Mouse (Mus musculus) hindbrain, embryonic 11.5 days (tissue): ENCODE data around the gene Snai3. TPM values are rescaled to one million over a fixed set of nuclear protein-coding genes. Genes with fewer than 3 reads are reported as not detected.
A peak's percentile ranks its signal among the peaks of the same experiment; 100 is the strongest.

Experiments
- ATAC-seq: fragments of 200-750 bp; cut with Nextera tagmentation; 2 replicates; pipeline ENCODE4 v1.8.0; 2017; ENCODE audit warnings: mild to moderate bottlenecking, moderate TSS enrichment, moderate library complexity; ENCODE audit not compliant: low FRiP score
- DNase-seq: peaks from one replicate; pipeline ENCODE4 v3.0.0-alpha.2; 2015; ENCODE audit warnings: low spot score
- H3K27ac ChIP-seq: fragments of 300-500 bp; sonication (generic); 2 replicates; pipeline ENCODE4 v1.5.1; 2014; ENCODE audit warnings: mild to moderate bottlenecking, low read depth, low read length
- H3K27me3 ChIP-seq: fragments of 300-500 bp; sonication (generic); 2 replicates; pipeline ENCODE4 v1.6.1; 2014; ENCODE audit warnings: mild to moderate bottlenecking, low read length, moderate library complexity, mixed read lengths; ENCODE audit not compliant: control insufficient read depth, insufficient read depth
- H3K36me3 ChIP-seq: fragments of 300-500 bp; sonication (generic); 2 replicates; pipeline ENCODE4 v1.6.1; 2014; ENCODE audit warnings: mild to moderate bottlenecking, low read length, moderate library complexity, mixed read lengths; ENCODE audit not compliant: control insufficient read depth, insufficient read depth
- H3K4me1 ChIP-seq: fragments of 300-500 bp; sonication (generic); replicated peaks from 2 replicates; pipeline ENCODE4 v1.6.1; 2014; ENCODE audit warnings: low read length, mixed read lengths; ENCODE audit not compliant: control insufficient read depth, insufficient read depth
- H3K4me2 ChIP-seq: fragments of 300-500 bp; sonication (generic); replicated peaks from 2 replicates; pipeline ENCODE4 v1.6.1; 2014; ENCODE audit warnings: mild to moderate bottlenecking, low read depth, low read length
- H3K4me3 ChIP-seq: fragments of 300-500 bp; sonication (generic); 2 replicates; pipeline ENCODE4 v1.5.1; 2014; ENCODE audit warnings: low read depth, low read length
- H3K9ac ChIP-seq: fragments of 300-500 bp; sonication (generic); 2 replicates; pipeline ENCODE4 v1.6.1; 2014; ENCODE audit warnings: low read depth, low read length
- H3K9me3 ChIP-seq: fragments of 300-500 bp; sonication (generic); 2 replicates; pipeline ENCODE4 v1.6.1; 2016; ENCODE audit warnings: low read length; ENCODE audit not compliant: control insufficient read depth
- WGBS: fragments of 180-500 bp; shearing (Covaris S2); extraction: QIAGEN DNeasy Blood & Tissue Kit; methylation state at CpG from one replicate; pipeline ENCODE4 v1.1.7; 2014; 5-methylcytosine and 5-hydroxymethylcytosine counted together
- polyA plus RNA-seq: library from polyadenylated mRNA; unstranded; fragments of >200 nt; fragmentation: Nextera tagmentation; extraction: Ambion mirVana; gene quantifications from 2 replicates; pipeline ENCODE4 v1.2.1, GENCODE M21; 2014

The Snai3 gene
- polyA plus RNA-seq, 1 experiment from 2014 or later: not detected

DNA sequence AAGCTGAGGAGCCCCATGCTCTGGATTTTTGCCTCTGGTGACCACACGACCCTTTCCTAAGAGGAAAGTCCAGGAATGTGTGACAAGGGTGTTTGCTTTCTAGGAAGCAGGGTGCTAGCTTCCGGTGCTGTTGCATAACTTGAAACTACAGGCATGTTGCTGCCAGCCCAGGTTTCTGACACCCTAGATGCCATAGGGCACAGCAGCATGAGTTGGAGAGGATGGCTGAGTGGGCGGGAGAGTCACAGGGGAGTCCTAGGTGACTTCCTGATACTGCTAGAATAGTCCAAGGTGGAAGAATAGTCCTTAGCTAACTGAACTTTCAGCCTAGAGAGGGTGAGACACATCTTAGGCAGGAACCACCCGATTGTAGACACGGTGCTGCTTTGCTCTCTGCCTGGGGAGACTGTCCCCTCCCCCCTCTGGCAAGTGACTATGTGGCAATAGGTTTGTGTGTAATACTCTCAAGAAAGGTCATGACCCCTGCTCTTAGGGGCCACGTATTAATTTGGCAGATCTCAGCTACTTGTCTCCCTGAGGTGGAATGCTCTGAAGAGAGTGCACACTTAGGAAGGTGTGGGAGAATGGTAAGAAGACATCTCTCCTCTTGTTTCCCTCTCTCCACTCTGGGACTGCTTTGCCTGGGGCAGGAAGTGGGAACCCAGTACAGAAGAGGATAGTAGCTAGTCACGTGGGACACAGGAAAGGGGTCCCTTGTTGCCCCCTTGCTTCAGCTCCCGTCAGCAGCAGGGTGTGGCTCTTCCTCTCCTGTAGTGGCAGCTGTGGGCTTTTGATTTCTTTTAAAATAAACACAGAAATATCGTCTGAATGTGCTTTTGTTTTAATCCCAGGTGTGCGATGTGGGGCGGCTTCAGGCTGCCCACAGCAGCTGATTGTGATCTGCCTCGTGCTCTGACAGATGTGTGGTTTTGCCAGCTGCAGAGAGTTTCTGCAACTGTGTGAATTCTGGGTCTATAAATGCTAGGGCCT, 3.4 kb upstream of the Snai3 start:
- Histone ChIP-seq H3K9me3 (no peaks in the 10 kb centered on the region), H3K36me3 (no peaks in the 10 kb centered on the region), H3K9ac (no peak overlapping the region), H3K27ac (no peak overlapping the region), H3K4me1 (peaks cover 9% of the 10 kb centered on the region; the same call in 1 of the 2 replicates), H3K27me3 (peaks cover 28% of the 10 kb centered on the region), H3K4me2 (no peak overlapping the region), H3K4me3 (no peak overlapping the region)
- DNase-seq: no peak
- no peak for ATAC-seq
- WGBS: 67% methylated on average over 12 of the region's 12 CpGs

DNA sequence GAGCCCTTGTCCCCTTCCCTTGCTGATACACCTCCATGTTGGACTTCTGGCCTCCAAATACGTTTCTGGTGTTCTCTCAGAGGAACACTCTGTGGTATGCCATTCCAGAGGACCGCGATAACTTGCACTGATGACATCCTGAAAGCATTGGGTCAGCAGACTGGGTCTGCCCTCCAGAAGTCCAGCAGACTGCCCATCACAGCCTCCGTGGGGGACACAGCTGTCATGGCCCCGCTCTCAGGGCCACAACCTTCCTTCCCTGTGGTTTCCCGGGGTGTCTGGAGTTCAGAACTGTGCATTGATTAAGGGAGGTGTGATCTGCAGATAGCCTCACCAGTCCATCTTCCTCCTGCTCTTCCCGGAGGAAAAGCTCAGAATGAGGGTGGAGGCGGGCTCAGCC, 2.0 kb upstream of the Snai3 start:
- ATAC-seq (no peak), DNase-seq (no peak)
- Histone ChIP-seq H3K9ac (no peak overlapping the region), H3K9me3 (no peaks in the 10 kb centered on the region), H3K4me1 (peaks cover 9% of the 10 kb centered on the region; the same call in 1 of the 2 replicates), H3K27ac (no peak overlapping the region), H3K4me3 (no peak overlapping the region), H3K36me3 (no peaks in the 10 kb centered on the region), H3K27me3 (peaks cover 33% of the 10 kb centered on the region), H3K4me2 (no peak overlapping the region)
- WGBS: 68% methylated on average over 8 of the region's 8 CpGs

DNA sequence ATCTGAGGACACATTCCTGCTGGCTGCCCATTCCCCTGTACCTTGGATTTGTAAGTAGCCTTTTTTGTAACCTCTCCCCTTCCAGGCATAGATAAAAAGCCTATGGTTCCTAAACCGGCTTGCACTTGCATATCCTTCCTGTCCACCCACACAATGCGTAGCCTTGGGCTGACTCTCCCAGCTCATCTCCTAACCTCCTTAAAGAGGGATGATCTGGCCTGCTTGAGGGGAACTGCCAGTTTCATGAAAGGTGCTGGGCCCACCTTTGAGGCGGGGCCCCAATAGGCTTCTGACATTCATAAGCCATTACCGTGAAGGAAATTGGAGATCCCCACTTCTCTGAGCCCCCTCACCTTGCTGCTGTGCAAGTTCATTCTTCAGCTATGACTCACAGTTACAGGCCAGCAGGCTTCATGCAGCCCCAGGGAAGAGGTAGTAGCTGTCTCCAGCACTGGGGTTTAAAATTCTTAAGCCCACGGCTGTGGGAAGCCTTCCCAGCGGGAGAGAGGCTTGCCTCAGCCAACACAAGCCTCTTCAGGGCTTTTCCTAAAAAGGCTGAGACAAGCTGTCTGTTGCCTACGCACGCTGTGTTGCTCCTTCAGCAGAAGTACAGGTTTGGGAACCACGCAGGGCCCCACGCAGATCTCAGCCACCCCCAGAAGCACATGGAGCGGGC, 1.1 kb upstream of the Snai3 start:
- Histone ChIP-seq H3K9me3 (no peaks in the 10 kb centered on the region), H3K27me3 (peaks cover 33% of the 10 kb centered on the region), H3K9ac (no peak overlapping the region), H3K27ac (no peak overlapping the region), H3K4me2 (no peak overlapping the region), H3K36me3 (no peaks in the 10 kb centered on the region), H3K4me1 (peaks cover 9% of the 10 kb centered on the region; the same call in 1 of the 2 replicates), H3K4me3 (no peak overlapping the region)
- 65% methylated on average over 11 of the region's 11 CpGs for WGBS
- no peak for DNase-seq
- ATAC-seq: no peak

DNA sequence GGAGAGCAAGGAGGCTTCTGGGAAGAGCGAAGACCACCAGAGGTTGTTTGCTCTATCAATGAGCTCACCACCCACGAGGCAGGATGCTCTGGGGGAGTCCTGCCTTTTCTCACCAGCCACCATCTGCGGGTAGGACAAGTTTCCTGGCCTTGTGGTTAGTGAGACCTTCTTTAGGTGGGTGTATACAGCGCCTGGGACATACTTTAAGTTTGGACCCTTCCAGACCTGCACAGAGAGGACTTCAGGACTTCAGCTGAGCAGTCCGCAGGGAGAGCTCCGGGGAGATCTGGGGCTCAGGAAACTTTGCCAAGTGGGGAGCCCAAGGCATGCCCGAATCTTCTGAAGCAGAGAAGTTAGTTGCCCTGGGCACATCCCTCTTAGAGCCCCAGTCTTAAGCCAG, 543 bp downstream of the Snai3 start:
- H3K4me2 ChIP-seq: peak overlapping the region; percentile 50
- H3K36me3 ChIP-seq: no peaks in the 10 kb centered on the region
- ATAC-seq (no peak), DNase-seq (peak; percentile 5)
- WGBS: 33% methylated on average over 7 of the region's 7 CpGs
- H3K4me1 ChIP-seq: peaks cover 9% of the 10 kb centered on the region; the same call in 1 of the 2 replicates
- H3K27ac ChIP-seq: no peak overlapping the region
- no peak overlapping the region for H3K9ac ChIP-seq
- no peak overlapping the region for H3K4me3 ChIP-seq
- H3K9me3 ChIP-seq: no peaks in the 10 kb centered on the region
- H3K27me3 ChIP-seq: peaks cover 33% of the 10 kb centered on the region

DNA sequence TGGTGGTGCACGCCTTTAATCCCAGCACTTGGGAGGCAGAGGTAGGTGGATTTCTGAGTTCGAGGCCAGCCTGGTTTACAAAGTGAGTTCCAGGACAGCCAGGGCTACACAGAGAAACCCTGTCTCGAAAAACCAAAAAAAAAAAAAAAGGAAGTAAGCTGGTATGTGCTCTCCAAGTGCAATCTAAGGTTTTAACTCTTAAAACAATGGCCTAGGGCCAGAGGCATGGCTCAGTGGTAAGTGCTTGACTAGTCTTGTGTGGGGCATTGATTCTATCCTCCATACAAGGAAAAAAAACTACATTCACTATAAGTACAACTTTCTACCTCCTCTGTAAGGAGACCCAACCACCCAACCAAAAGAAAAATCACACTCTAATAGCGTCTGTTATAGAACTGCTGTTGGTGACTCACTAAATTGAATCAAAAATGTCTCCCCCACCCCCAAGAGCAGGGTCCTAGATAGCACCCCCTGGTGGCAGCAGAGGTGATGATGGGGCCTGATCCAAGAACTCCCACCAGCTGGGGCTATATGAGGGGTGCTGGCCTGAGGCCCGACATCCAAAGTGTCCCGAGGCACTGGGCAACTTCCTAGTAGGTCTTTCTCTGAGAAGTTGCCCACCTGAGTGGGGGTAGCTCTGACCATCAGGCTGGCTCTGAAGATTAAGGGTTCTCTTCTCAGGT, 1.2 kb downstream of the Snai3 start:
- peaks cover 9% of the 10 kb centered on the region; the same call in 1 of the 2 replicates for H3K4me1 ChIP-seq
- H3K4me2 ChIP-seq: no peak overlapping the region
- no peaks in the 10 kb centered on the region for H3K36me3 ChIP-seq
- H3K27ac ChIP-seq: no peak overlapping the region
- peaks cover 33% of the 10 kb centered on the region for H3K27me3 ChIP-seq
- no peak overlapping the region for H3K4me3 ChIP-seq
- 48% methylated on average over 6 of the region's 6 CpGs for WGBS
- DNase-seq (peak; percentile 27), ATAC-seq (no peak)
- H3K9me3 ChIP-seq: no peaks in the 10 kb centered on the region
- no peak overlapping the region for H3K9ac ChIP-seq

DNA sequence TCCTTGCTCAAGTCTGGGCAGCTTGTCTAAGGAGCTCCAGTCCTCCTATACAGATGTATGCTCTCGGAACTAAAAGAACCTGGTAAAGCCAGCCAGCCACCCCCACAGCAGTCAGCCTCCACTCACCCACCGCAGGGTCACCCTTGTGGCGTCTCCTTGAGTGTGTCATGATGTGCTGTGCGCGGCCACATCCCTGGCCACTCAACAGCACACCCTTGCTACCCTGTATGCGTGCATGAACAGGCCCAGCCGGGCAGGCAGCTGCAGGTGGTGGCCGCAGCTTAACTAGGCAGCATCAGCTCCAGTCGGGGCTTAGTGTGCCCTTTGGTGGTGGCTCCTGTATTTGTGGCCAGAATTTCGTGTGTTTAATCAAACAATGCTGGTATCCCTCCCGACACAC, 3.4 kb downstream of the Snai3 start:
- WGBS: 78% methylated on average over 11 of the region's 11 CpGs
- Histone ChIP-seq H3K9ac (no peak overlapping the region), H3K27me3 (peaks cover 33% of the 10 kb centered on the region), H3K27ac (no peak overlapping the region), H3K9me3 (no peaks in the 10 kb centered on the region), H3K4me2 (no peak overlapping the region), H3K4me3 (no peak overlapping the region), H3K36me3 (no peaks in the 10 kb centered on the region), H3K4me1 (peaks cover 9% of the 10 kb centered on the region; the same call in 1 of the 2 replicates)
- ATAC-seq: no peak
- no peak for DNase-seq

DNA sequence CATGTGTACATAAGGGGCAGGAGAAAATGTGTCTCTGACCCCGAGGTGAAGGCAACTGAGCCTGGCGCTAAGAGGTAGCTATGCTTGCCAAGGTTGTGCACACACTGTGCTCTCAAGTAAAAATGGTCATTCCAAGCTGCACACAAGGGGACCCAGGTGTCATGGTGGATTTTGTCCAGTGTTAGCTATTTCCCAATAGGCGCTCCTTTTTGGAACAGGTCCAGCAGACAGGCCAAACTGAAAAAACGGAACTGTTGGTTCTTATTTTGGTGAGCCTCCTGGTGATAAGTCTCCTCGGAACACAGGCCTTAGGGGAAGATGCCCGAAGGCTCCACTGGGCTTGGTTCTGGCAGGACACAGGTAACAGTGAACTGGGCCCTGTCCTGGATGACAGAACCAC, 6.1 kb downstream of the Snai3 start:
- DNase-seq: no peak
- Histone ChIP-seq H3K27ac (no peak overlapping the region), H3K4me2 (no peak overlapping the region), H3K9ac (no peak overlapping the region), H3K4me3 (no peak overlapping the region), H3K9me3 (no peaks in the 10 kb centered on the region), H3K36me3 (no peaks in the 10 kb centered on the region), H3K4me1 (no peaks in the 10 kb centered on the region), H3K27me3 (peaks cover 9% of the 10 kb centered on the region)
- 91% methylated on average over 6 of the region's 6 CpGs for WGBS
- ATAC-seq: no peak

DNA sequence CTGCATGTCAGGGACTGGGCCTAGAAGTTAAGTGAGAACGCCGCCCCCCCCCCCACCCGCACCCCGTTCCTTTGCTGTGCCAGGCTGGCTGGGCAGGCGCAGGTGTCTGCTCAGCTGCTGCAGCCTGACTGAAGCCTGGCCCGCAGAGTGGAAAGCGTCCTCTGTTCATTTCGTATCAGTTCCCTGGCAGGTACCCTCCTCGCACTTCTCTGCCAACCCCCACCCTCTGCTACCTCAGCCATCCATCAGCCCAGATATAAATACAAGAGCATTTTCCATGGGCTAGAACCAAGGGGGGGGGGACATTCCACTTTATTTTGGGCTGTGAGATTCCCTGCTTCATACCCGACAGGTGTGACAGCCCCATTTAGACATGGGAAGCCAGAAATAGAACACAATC, 8.4 kb downstream of the Snai3 start:
- H3K4me1 ChIP-seq: no peaks in the 10 kb centered on the region
- ATAC-seq (no peak), DNase-seq (no peak)
- no peak overlapping the region for H3K27ac ChIP-seq
- H3K9me3 ChIP-seq: no peaks in the 10 kb centered on the region
- H3K27me3 ChIP-seq: no peaks in the 10 kb centered on the region
- 85% methylated on average over 10 of the region's 10 CpGs for WGBS
- H3K9ac ChIP-seq: no peak overlapping the region
- H3K4me2 ChIP-seq: no peak overlapping the region
- no peaks in the 10 kb centered on the region for H3K36me3 ChIP-seq
- H3K4me3 ChIP-seq: no peak overlapping the region
